Mouse (Mus musculus) urinary bladder, postnatal 25 days (tissue): ENCODE data around the gene F12.

ENCODE experiments used
- DNase-seq: peaks from one replicate; pipeline ENCODE4 v3.0.0; 2022; ENCODE audit warnings: low spot score

Gene F12

DNA sequence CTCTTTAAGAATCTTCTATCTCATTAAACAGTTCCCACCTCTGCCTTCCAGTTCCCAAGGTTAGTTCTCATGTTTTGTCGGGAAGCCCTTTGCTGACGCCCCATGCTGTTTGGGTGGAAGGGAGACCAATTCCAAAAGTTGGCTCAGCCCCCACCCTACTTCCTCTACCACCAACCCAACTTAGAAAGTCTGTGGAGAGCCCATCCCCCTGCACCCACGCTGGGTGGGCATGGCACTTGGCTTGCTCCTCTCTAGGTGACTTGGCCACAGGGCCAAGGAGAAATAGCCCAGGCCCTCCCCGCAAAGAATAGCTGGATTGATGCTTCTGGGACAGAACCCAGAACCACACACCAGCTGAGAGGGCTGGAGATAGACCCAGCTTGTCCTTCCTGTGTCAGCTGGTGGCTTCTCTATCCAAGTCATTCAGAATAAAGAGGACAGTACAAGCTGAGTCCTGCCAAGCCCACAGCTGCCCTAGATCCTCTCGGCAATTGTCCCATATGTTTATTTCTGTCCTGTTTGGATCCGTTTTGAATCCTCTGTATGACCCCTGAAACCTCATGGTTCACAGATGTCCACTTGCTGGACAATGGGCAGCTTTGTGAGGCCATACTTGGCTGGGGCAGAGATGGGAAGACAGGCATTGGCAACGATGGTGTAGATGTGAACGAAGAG lies 55.4 kb downstream of the F12 start:
- DNase-seq, result no peak

DNA sequence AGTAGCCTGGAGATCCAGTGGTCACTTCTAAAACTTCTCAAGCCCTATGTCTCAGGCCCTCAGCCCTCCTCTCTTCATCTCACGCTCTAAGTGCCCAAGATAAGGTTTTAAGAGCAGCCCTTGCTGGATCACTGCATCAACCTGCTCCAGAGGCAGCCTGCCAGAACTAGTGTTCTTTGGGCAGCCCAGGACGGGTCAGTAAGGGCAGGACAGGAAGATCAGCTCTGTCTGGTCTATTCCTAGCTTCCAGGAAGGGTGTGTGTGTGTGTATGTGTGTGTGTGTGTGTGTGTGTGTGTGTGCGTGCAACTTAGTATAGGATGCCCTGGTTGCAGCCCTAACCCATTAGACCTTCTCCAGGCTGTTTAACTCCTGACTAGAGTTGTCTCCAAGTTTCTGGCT lies 56.4 kb downstream of the F12 start:
- no peak for DNase-seq

DNA sequence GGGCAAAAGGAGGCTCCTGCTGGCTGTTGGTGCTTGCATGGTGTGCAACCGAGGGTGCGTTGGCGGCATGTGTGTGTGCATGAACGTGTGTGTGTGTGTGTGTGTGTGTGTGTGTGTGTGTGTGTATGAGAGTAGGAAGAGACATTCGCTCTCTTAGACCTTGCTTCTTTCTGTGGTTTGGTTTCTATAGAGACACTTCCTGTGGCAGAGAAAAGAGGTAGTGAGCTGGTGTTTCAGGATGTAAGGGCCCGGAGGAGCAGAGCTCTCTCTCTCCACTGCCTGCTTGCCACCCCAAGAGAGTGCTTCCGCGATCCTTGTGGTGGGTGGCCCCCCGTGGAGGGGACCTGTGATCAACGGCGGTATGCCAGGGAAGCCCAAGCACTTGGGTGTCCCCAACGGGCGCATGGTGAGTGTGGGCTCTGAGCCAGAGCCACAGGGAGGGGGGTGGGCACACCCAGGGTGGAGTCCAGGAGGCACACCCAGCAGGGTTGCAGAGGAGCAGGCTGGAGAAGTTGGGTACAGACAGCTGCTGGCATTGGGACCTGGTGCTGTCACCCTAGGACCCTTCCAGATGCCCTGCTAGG lies 57.0 kb downstream of the F12 start, which contains the start of gene Rgs14:
Gene Rgs14 (plus strand): TSS at position 202 of the 584 bp plus-strand sequence.
- DNase-seq, result no peak

DNA sequence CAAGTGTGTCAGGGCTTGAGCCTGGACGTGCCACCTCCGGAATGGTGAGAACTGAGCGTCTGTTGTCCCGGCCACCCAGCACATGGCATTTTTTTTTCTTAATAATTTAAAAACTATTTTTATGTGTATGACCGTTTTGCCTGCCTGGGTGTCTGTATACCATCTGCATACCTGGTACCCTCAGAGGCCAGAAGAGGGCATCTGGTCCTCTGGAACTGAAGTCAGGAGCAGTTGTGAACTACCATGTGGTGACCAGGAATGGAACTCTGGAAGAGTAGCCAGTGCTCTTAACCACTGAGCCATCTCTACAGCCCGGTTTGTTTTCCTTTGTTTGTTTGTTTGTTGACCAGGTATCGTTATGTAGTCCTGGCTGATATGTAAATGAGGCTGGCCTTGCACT lies 58.2 kb downstream of the F12 start:
- no peak for DNase-seq
